Mouse (Mus musculus): ENCODE measurements around the gene Cyp2j5.

GRCm38 (mm10) chr4:96698218-96698561 is 34.2 kb upstream of the Cyp2j5 start:
- TF ChIP-seq POLR2A (IDR thresholded peaks at IDR 0.05; ENCODE audit: insufficient read depth, low read depth, low read length) (no peak), CTCF (IDR thresholded peaks at IDR 0.05; ENCODE audit: insufficient read depth, low read depth, low read length) (no peak)

All from olfactory bulb, adult 2 months (tissue).